Comparison of ENCODE assay signal across 36 mouse cellular contexts in the genomic region with DNA sequence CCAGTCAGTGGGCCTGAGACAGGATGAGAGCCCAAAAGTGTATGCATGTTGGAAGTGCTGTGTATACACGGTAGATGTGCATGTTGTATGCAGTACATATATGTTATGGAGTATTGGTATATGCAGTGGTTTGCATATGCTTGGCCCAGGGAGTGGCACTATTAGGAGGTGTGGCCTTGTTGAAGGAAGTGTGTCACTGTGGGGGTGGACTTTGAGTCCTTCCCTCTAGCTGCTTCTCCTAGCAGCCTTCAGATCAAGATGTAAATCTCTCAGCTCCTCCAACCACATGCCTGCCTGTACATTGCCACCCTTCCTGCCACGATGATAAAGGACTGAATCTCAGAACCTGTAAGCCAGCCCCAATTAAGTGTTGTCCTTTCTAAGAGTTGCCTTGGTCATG. TPM values are rescaled to one million over a fixed set of nuclear protein-coding genes. Genes with fewer than 3 reads are reported as not detected.
"Had no signal": no experiment of that assay in that cellular context is flagged by ENCODE, and none has a peak within 500 bp of the region (broad histone marks: within the 10 kb centered on the region; RNA-seq: fewer than 3 reads in every experiment).

No protein-coding gene starts in this region.

- H3K4me3 ChIP-seq: heart, adult 2 months; heart, embryonic 13.5 days; heart, embryonic 15.5 days; hindbrain, embryonic 12.5 days; layer of hippocampus, adult 2 months; left cerebral cortex, adult 2 months; limb, embryonic 13.5 days; limb, embryonic 15.5 days; liver, embryonic 12.5 days had no signal

- H3K9ac ChIP-seq: forebrain, postnatal 0 days; heart, embryonic 13.5 days; heart, embryonic 15.5 days; hindbrain, embryonic 12.5 days; hindbrain, embryonic 14.5 days; limb, embryonic 13.5 days; limb, embryonic 15.5 days; liver, embryonic 12.5 days; liver, embryonic 14.5 days had no signal

- H3K4me1 ChIP-seq: heart, embryonic 13.5 days; heart, embryonic 15.5 days; liver, embryonic 12.5 days had no signal

- ATAC-seq: forebrain, postnatal 0 days; hindbrain, embryonic 16.5 days; inflammation-experienced regulatory T-cells, adult 6 months; liver, embryonic 12.5 days had no signal

- H3K4me2 ChIP-seq: heart, embryonic 11.5 days; heart, embryonic 13.5 days; heart, embryonic 15.5 days; hindbrain, embryonic 12.5 days; hindbrain, embryonic 14.5 days; limb, embryonic 13.5 days; limb, embryonic 15.5 days; liver, embryonic 12.5 days had no signal

- H3K36me3 ChIP-seq: heart, embryonic 13.5 days; heart, embryonic 15.5 days; hindbrain, embryonic 12.5 days; limb, embryonic 13.5 days; limb, embryonic 15.5 days; liver, embryonic 12.5 days had no signal

- H3K27me3 ChIP-seq: limb, embryonic 15.5 days had no signal

- H3K27ac ChIP-seq: heart, adult 2 months; heart, embryonic 13.5 days; heart, embryonic 15.5 days; hindbrain, embryonic 12.5 days; hindbrain, embryonic 14.5 days; layer of hippocampus, adult 2 months; left cerebral cortex, adult 2 months; limb, embryonic 13.5 days; limb, embryonic 15.5 days; liver, embryonic 12.5 days; liver, embryonic 14.5 days had no signal

- H3K9me3 ChIP-seq: heart, embryonic 13.5 days; heart, embryonic 15.5 days; hindbrain, embryonic 12.5 days; limb, embryonic 13.5 days; limb, embryonic 15.5 days; liver, embryonic 12.5 days had no signal

- DNase-seq: forebrain, postnatal 0 days; gastrocnemius, postnatal 14 days; gastrocnemius, postnatal 36 days; heart, adult 11 months; heart, adult 2 months; heart, postnatal 14 days; heart, postnatal 36 days; kidney, adult 18-20 months; kidney, adult 8-10 months; kidney, postnatal 10 days; kidney, postnatal 25 days; kidney, postnatal 4 days; layer of hippocampus, postnatal 36 days; left cerebral cortex, postnatal 4 days had no signal

RNA-seq across cellular contexts. Expression of a gene that starts 49.9 kb away (rescaled TPM):
- total RNA-seq: forebrain, postnatal 0 days; gastrocnemius, adult 18-20 months; gastrocnemius, adult 8-10 months; gastrocnemius, postnatal 14 days; gastrocnemius, postnatal 36 days; heart, adult 2 months; heart, postnatal 14 days; heart, postnatal 36 days; hematopoietic stem cell, adult 5-6 weeks; layer of hippocampus, adult 2 months; layer of hippocampus, postnatal 10 days; layer of hippocampus, postnatal 36 days; left cerebral cortex, adult 2 months; left cerebral cortex, postnatal 14 days; left cerebral cortex, postnatal 4 days; liver, adult 2 months had no signal
- polyA plus RNA-seq: forebrain, postnatal 0 days; gonadal fat pad, adult 2 months; heart, postnatal 0 days; hindbrain, embryonic 14.5 days; hindbrain, embryonic 16.5 days; inflammation-experienced regulatory T-cells, adult 6 months; kidney, embryonic 14.5 days; liver, adult 2 months had no signal
